Mouse (Mus musculus) ES-E14 (cell line): ENCODE data around the gene Polr1a. TPM values are rescaled to one million over a fixed set of nuclear protein-coding genes. Genes with fewer than 3 reads are reported as not detected.

Source experiments
- DNase-seq: peaks from one replicate; pipeline ENCODE4 v3.0.0-alpha.2; 2013; ENCODE audit warnings: low read depth, low spot score
- H3K27ac ChIP-seq: 2 replicates; pipeline ENCODE4 v1.5.1; 2012; ENCODE audit warnings: low read depth, mild to moderate bottlenecking, low read length, moderate library complexity, mixed read lengths; ENCODE audit not compliant: poor library complexity, insufficient read depth, severe bottlenecking
- H3K36me3 ChIP-seq: 2 replicates; pipeline ENCODE4 v1.6.1; 2012; ENCODE audit warnings: mild to moderate bottlenecking, low read length, moderate library complexity, mixed read lengths; ENCODE audit not compliant: control insufficient read depth, poor library complexity, insufficient read depth, severe bottlenecking
- H3K4me1 ChIP-seq, 2 experiments: fragments of 150-350 bp in 1 of 2; sonication (generic) in 1 of 2; 2 replicates each; pipeline ENCODE4 v1.6.1; 2012; ENCODE audit warnings: low read length in 2 of 2, mild to moderate bottlenecking in 1 of 2, mixed read lengths in 1 of 2; ENCODE audit not compliant: control insufficient read depth in 2 of 2, insufficient read depth in 2 of 2, poor library complexity in 1 of 2
- H3K4me3 ChIP-seq, 2 experiments: fragments of 150-350 bp in 1 of 2; sonication (generic) in 1 of 2; 2 replicates each; pipeline ENCODE4 v1.5.1; 2012; ENCODE audit warnings: low read length in 2 of 2, low read depth in 1 of 2, mild to moderate bottlenecking in 1 of 2, mixed read lengths in 1 of 2; ENCODE audit not compliant: insufficient read depth in 1 of 2, poor library complexity in 1 of 2, severe bottlenecking in 1 of 2
- H3K9ac ChIP-seq: 2 replicates; pipeline ENCODE4 v1.6.1; 2012; ENCODE audit warnings: low read depth, mild to moderate bottlenecking, low read length, mixed read lengths; ENCODE audit not compliant: poor library complexity, insufficient read depth, severe bottlenecking
- H3K9me3 ChIP-seq: fragments of 150-350 bp; sonication (generic); 2 replicates; pipeline ENCODE4 v1.6.1; 2012; ENCODE audit warnings: low read depth, mild to moderate bottlenecking, low read length; ENCODE audit not compliant: control insufficient read depth, insufficient read depth
- CHD2 ChIP-seq: IDR thresholded peaks from 2 replicates; pipeline ENCODE4 v1.6.1; 2014; ENCODE audit warnings: mild to moderate bottlenecking, low read depth, low read length, inconsistent platforms
- HCFC1 ChIP-seq: IDR thresholded peaks from 2 replicates; pipeline ENCODE4 v1.6.1; 2012; ENCODE audit warnings: low read length, inconsistent platforms, borderline replicate concordance; ENCODE audit not compliant: insufficient read depth
- MAFK ChIP-seq: IDR thresholded peaks from 2 replicates; pipeline ENCODE4 v1.6.1; 2014; ENCODE audit warnings: mild to moderate bottlenecking, low read depth, low read length, inconsistent platforms; ENCODE audit not compliant: insufficient read depth
- ZC3H11A ChIP-seq: IDR thresholded peaks from 2 replicates; pipeline ENCODE4 v1.6.1; 2012; ENCODE audit warnings: low read depth, mild to moderate bottlenecking, inconsistent platforms, low read length, borderline replicate concordance
- ZNF384 ChIP-seq: IDR thresholded peaks from 2 replicates; pipeline ENCODE4 v1.6.1; 2012; ENCODE audit warnings: low read depth, low read length, inconsistent platforms
- in situ Hi-C, 2 experiments: fragments of 600-800 bp; cut with MboI; formaldehyde crosslinking; loops; one replicate each; pipeline ENCODE4 v1.15.1; 2025; ENCODE audit warnings: low sequenced_read_pairs in 2 of 2, inconsistent platforms in 1 of 2; ENCODE audit not compliant: unreplicated experiment in 2 of 2
- total RNA-seq: library from RNA; depleted of rRNA; stranded (reverse); fragments of 300-350 nt; gene quantifications from 2 replicates; pipeline ENCODE4 v1.2.3, GENCODE M21; 2012

Polr1a gene
- total RNA-seq, 1 experiment, result 111 TPM

- DNase-seq, result no peak
- TF ChIP-seq MAFK (no peak), ZNF384 (no peak), HCFC1 (no peak), CHD2 (no peak), ZC3H11A (no peak)
These were observed 80.9 kb downstream of the Polr1a start for GRCm38 (mm10) chr6:71989647-71990351.

GRCm38 (mm10) chr6:71990371-71990837 is 81.6 kb downstream of the Polr1a start:
- no peaks in the 10 kb centered on the region for H3K4me1 ChIP-seq
- in situ Hi-C loops, result loop anchor here in 1 of 2 experiments (25.0 kb wide), 1 partner anchor 172 kb away; no protein-coding TSS in a partner anchor
- TF ChIP-seq ZNF384 (no peak), HCFC1 (no peak), MAFK (no peak), ZC3H11A (no peak), CHD2 (no peak)

More at GRCm38 (mm10) chr6:71989647-71990351, 80.9 kb downstream of the Polr1a start:
- Histone ChIP-seq H3K4me1 (no peaks in the 10 kb centered on the region), H3K4me3 (no peak overlapping the region), H3K9me3 (no peaks in the 10 kb centered on the region), H3K36me3 (no peaks in the 10 kb centered on the region), H3K27ac (no peak overlapping the region), H3K9ac (no peak overlapping the region)
- in situ Hi-C loops, result loop anchor here in 1 of 2 experiments (25.0 kb wide), 1 partner anchor 173 kb away; no protein-coding TSS in a partner anchor

GRCm38 (mm10) chr6:71991190-71991932 is 82.5 kb downstream of the Polr1a start:
- no peaks in the 10 kb centered on the region for H3K36me3 ChIP-seq
- no peak overlapping the region for H3K27ac ChIP-seq
- no peaks in the 10 kb centered on the region for H3K9me3 ChIP-seq
- TF ChIP-seq HCFC1 (no peak), ZC3H11A (no peak), MAFK (no peak), ZNF384 (no peak), CHD2 (no peak)
- H3K9ac ChIP-seq, result no peak overlapping the region
- no peaks in the 10 kb centered on the region for H3K4me1 ChIP-seq
- no peak overlapping the region for H3K4me3 ChIP-seq
- in situ Hi-C loops, result loop anchor here in 1 of 2 experiments (25.0 kb wide), 1 partner anchor 171 kb away; no protein-coding TSS in a partner anchor
- no peak for DNase-seq

More at GRCm38 (mm10) chr6:71990371-71990837, 81.6 kb downstream of the Polr1a start:
- H3K36me3 ChIP-seq, result no peaks in the 10 kb centered on the region
- H3K27ac ChIP-seq, result no peak overlapping the region
- no peak overlapping the region for H3K4me3 ChIP-seq
- no peaks in the 10 kb centered on the region for H3K9me3 ChIP-seq
- no peak for DNase-seq
- H3K9ac ChIP-seq, result no peak overlapping the region

GRCm38 (mm10) chr6:71991933-71992325 is 83.1 kb downstream of the Polr1a start:
- no peaks in the 10 kb centered on the region for H3K4me1 ChIP-seq
- TF ChIP-seq MAFK (no peak), HCFC1 (no peak), CHD2 (no peak), ZC3H11A (no peak)
- no peaks in the 10 kb centered on the region for H3K9me3 ChIP-seq
- in situ Hi-C loops, result loop anchor here in 1 of 2 experiments (25.0 kb wide), 1 partner anchor 170 kb away; no protein-coding TSS in a partner anchor
- H3K4me3 ChIP-seq, result no peak overlapping the region
- H3K27ac ChIP-seq, result no peak overlapping the region
- no peaks in the 10 kb centered on the region for H3K36me3 ChIP-seq
- no peak for DNase-seq
- no peak overlapping the region for H3K9ac ChIP-seq
